In the genomic region with DNA sequence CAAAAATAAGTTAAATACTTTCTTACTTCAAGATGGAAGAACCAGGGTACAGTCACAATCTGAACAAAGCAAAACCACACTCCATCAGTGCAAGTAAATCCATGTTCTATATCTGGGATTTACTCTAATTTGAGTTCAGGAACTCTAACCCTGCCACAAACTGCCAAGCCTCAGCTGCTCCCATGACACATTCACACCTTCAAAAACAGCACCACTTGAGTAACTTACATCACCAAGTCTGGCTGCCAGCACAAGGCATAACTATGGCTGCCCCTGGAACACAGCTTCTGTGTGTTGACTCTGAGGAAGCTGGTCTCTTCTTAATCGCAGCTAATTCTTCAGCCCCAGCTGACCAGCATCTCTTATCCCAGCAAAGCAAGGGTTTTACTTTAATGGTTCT, we compare ENCODE assay signal across 24 mouse cellular contexts. TPM values are rescaled to one million over a fixed set of nuclear protein-coding genes. Genes with fewer than 3 reads are reported as not detected.
"Had no signal": no experiment of that assay in that cellular context is flagged by ENCODE, and none has a peak within 500 bp of the region (broad histone marks: within the 10 kb centered on the region; RNA-seq: fewer than 3 reads in every experiment).

No protein-coding gene starts in this region.

- H3K9me3 ChIP-seq: limb, embryonic 12.5 days; limb, embryonic 15.5 days; liver, embryonic 15.5 days; midbrain, embryonic 12.5 days; midbrain, embryonic 15.5 days; neural tube, embryonic 15.5 days; stomach, embryonic 15.5 days had no signal

- ATAC-seq: midbrain, embryonic 15.5 days had no signal

- H3K27ac ChIP-seq: limb, embryonic 12.5 days; limb, embryonic 15.5 days; liver, embryonic 15.5 days; midbrain, embryonic 12.5 days; midbrain, embryonic 15.5 days; neural tube, embryonic 12.5 days; neural tube, embryonic 15.5 days; stomach, embryonic 15.5 days had no signal

- H3K4me3 ChIP-seq: limb, embryonic 12.5 days; limb, embryonic 15.5 days; liver, embryonic 15.5 days; midbrain, embryonic 12.5 days; midbrain, embryonic 15.5 days; neural tube, embryonic 12.5 days; neural tube, embryonic 15.5 days; stomach, embryonic 15.5 days had no signal

- DNase-seq: kidney, adult 9 months; kidney, postnatal 14 days; kidney, postnatal 4 days; left cerebral cortex, postnatal 4 days; lung, adult 2 months; lung, postnatal 14 days; lung, postnatal 4 days; right cerebral cortex, adult 18-20 months; right cerebral cortex, postnatal 14 days; right cerebral cortex, postnatal 4 days; spleen, adult 18-20 months; thymus, postnatal 25 days had no signal

- H3K27me3 ChIP-seq: limb, embryonic 12.5 days; limb, embryonic 15.5 days; liver, embryonic 15.5 days; midbrain, embryonic 12.5 days; midbrain, embryonic 15.5 days; neural tube, embryonic 12.5 days; neural tube, embryonic 15.5 days; stomach, embryonic 15.5 days had no signal

- H3K9ac ChIP-seq: limb, embryonic 12.5 days; limb, embryonic 15.5 days; liver, embryonic 15.5 days; midbrain, embryonic 12.5 days; midbrain, embryonic 15.5 days; neural tube, embryonic 12.5 days; neural tube, embryonic 15.5 days; stomach, embryonic 15.5 days had no signal

- H3K4me1 ChIP-seq: limb, embryonic 12.5 days; limb, embryonic 15.5 days; liver, embryonic 15.5 days; midbrain, embryonic 12.5 days; midbrain, embryonic 15.5 days; neural tube, embryonic 12.5 days; neural tube, embryonic 15.5 days; stomach, embryonic 15.5 days had no signal

- H3K4me2 ChIP-seq: limb, embryonic 12.5 days; limb, embryonic 15.5 days; liver, embryonic 11.5 days; liver, embryonic 15.5 days; midbrain, embryonic 12.5 days; midbrain, embryonic 15.5 days; neural tube, embryonic 12.5 days; neural tube, embryonic 15.5 days; stomach, embryonic 15.5 days had no signal

RNA-seq across cellular contexts. Expression of a gene that starts 19.7 kb away (rescaled TPM):
- total RNA-seq: layer of hippocampus, adult 18-20 months; layer of hippocampus, postnatal 14 days; left cerebral cortex, adult 8-10 months; left cerebral cortex, postnatal 4 days had no signal
